Mouse (Mus musculus) cerebellum, postnatal 36 days (tissue): ENCODE measurements around the gene Rab3a.

Experiments used
- DNase-seq, 2 experiments: peaks; one replicate each; pipeline ENCODE4 v3.0.0; 2021 to 2022; ENCODE audit warnings: mixed read lengths in 2 of 2

The Rab3a gene

GRCm38 (mm10) chr8:70803761-70804480 is 49.4 kb downstream of the Rab3a start:
- DNase-seq, result no peak

- DNase-seq, result peak; percentile 54 to 76
Observed at GRCm38 (mm10) chr8:70804481-70805206, 50.2 kb downstream of the Rab3a start, which contains the start of gene Mast3. TSS of gene Mast3 (minus strand) at chr8:70805054.

GRCm38 (mm10) chr8:70806541-70806940 is 52.1 kb downstream of the Rab3a start:
- DNase-seq, result no peak

GRCm38 (mm10) chr8:70807304-70807703 is 52.8 kb downstream of the Rab3a start:
- no peak for DNase-seq

- DNase-seq, result no peak
Observed at GRCm38 (mm10) chr8:70808239-70808638, 53.8 kb downstream of the Rab3a start, which contains the start of gene Il12rb1. TSS of gene Il12rb1 (plus strand) at chr8:70808449.
